Mouse (Mus musculus) intestine, embryonic 15.5 days (tissue): ENCODE measurements around the gene Arl8b. TPM values are rescaled to one million over a fixed set of nuclear protein-coding genes. Genes with fewer than 3 reads are reported as not detected.

Experiments used
- ATAC-seq: fragments of 200-750 bp; cut with Nextera tagmentation; 2 replicates; pipeline ENCODE4 v1.8.0; 2017; ENCODE audit warnings: moderate TSS enrichment, moderate library complexity
- H3K27ac ChIP-seq: fragments of 300-500 bp; sonication (generic); 2 replicates; pipeline ENCODE4 v1.5.1; 2015; ENCODE audit warnings: mild to moderate bottlenecking, inconsistent platforms
- H3K27me3 ChIP-seq: fragments of 300-500 bp; sonication (generic); replicated peaks from 2 replicates; pipeline ENCODE4 v1.6.1; 2015; ENCODE audit warnings: inconsistent platforms
- H3K36me3 ChIP-seq: fragments of 300-500 bp; sonication (generic); 2 replicates; pipeline ENCODE4 v1.6.1; 2015; ENCODE audit warnings: inconsistent platforms
- H3K4me1 ChIP-seq: fragments of 300-500 bp; sonication (generic); replicated peaks from 2 replicates; pipeline ENCODE4 v1.6.1; 2015; ENCODE audit warnings: inconsistent platforms
- H3K4me2 ChIP-seq: fragments of 300-500 bp; sonication (generic); replicated peaks from 2 replicates; pipeline ENCODE4 v1.6.1; 2015; ENCODE audit warnings: mild to moderate bottlenecking, inconsistent platforms
- H3K4me3 ChIP-seq: fragments of 300-500 bp; sonication (generic); replicated peaks from 2 replicates; pipeline ENCODE4 v1.5.1; 2015; ENCODE audit warnings: inconsistent platforms
- H3K9ac ChIP-seq: fragments of 300-500 bp; sonication (generic); 2 replicates; pipeline ENCODE4 v1.6.1; 2015; ENCODE audit warnings: inconsistent platforms
- H3K9me3 ChIP-seq: fragments of 300-500 bp; sonication (generic); 2 replicates; pipeline ENCODE4 v1.6.1; 2016; ENCODE audit warnings: inconsistent platforms
- WGBS: fragments of 180-500 bp; shearing (Covaris S2); methylation state at CpG from one replicate; pipeline ENCODE4 v1.1.7; 2015; 5-methylcytosine and 5-hydroxymethylcytosine counted together
- polyA plus RNA-seq: library from polyadenylated mRNA; unstranded; fragments of >200 nt; fragmentation: Nextera tagmentation; extraction: Ambion mirVana; gene quantifications from 2 replicates; pipeline ENCODE4 v1.2.1, GENCODE M21; 2015

Arl8b gene
- polyA plus RNA-seq = 84.5 and 98.8 TPM in 2 replicates

GRCm38 (mm10) chr6:108782526-108783183, at the start of gene Arl8b:
Arl8b (plus strand) TSS chr6:108783099.
- peak; percentile 91 for ATAC-seq
- no peaks in the 10 kb centered on the region for H3K36me3 ChIP-seq
- H3K4me1 ChIP-seq = peaks cover 11% of the 10 kb centered on the region
- H3K4me2 ChIP-seq = peak within 1 kb of the TSS; percentile 70
- H3K9me3 ChIP-seq = no peaks in the 10 kb centered on the region
- 10% methylated on average over 36 of the region's 36 CpGs for WGBS
- H3K27ac ChIP-seq = peak within 1 kb of the TSS; percentile 80
- peak within 1 kb of the TSS; percentile 95 for H3K4me3 ChIP-seq
- no peaks in the 10 kb centered on the region for H3K27me3 ChIP-seq
- H3K9ac ChIP-seq = peak within 1 kb of the TSS; percentile 89

GRCm38 (mm10) chr6:108735910-108736750, 46.8 kb upstream of the Arl8b start:
- Histone ChIP-seq H3K4me1 (no peaks in the 10 kb centered on the region), H3K27me3 (no peaks in the 10 kb centered on the region), H3K4me3 (no peak overlapping the region), H3K9me3 (no peaks in the 10 kb centered on the region), H3K9ac (no peak overlapping the region), H3K4me2 (no peak overlapping the region), H3K36me3 (no peaks in the 10 kb centered on the region), H3K27ac (no peak overlapping the region)
- WGBS = 48% methylated on average over 9 of the region's 9 CpGs
- peak; percentile 67 for ATAC-seq

GRCm38 (mm10) chr6:108738463-108739203, 44.3 kb upstream of the Arl8b start:
- no peak overlapping the region for H3K4me3 ChIP-seq
- no peak overlapping the region for H3K4me2 ChIP-seq
- ATAC-seq = no peak
- WGBS = 64% methylated on average over 9 of the region's 9 CpGs
- no peaks in the 10 kb centered on the region for H3K4me1 ChIP-seq
- no peak overlapping the region for H3K9ac ChIP-seq
- H3K36me3 ChIP-seq = no peaks in the 10 kb centered on the region
- H3K27me3 ChIP-seq = no peaks in the 10 kb centered on the region
- no peak overlapping the region for H3K27ac ChIP-seq
- H3K9me3 ChIP-seq = no peaks in the 10 kb centered on the region

GRCm38 (mm10) chr6:108740579-108740978, 42.3 kb upstream of the Arl8b start:
- Histone ChIP-seq H3K9me3 (no peaks in the 10 kb centered on the region), H3K27ac (no peak overlapping the region), H3K4me1 (no peaks in the 10 kb centered on the region), H3K4me3 (no peak overlapping the region), H3K27me3 (no peaks in the 10 kb centered on the region), H3K9ac (no peak overlapping the region), H3K4me2 (no peak overlapping the region), H3K36me3 (no peaks in the 10 kb centered on the region)
- no peak for ATAC-seq
- WGBS = 66% methylated on average over 4 of the region's 4 CpGs

GRCm38 (mm10) chr6:108743730-108744129, 39.2 kb upstream of the Arl8b start:
- Histone ChIP-seq H3K4me1 (no peaks in the 10 kb centered on the region), H3K9me3 (no peaks in the 10 kb centered on the region), H3K36me3 (no peaks in the 10 kb centered on the region), H3K4me3 (no peak overlapping the region), H3K4me2 (no peak overlapping the region), H3K9ac (no peak overlapping the region), H3K27ac (no peak overlapping the region), H3K27me3 (no peaks in the 10 kb centered on the region)
- 79% methylated on average over 5 of the region's 5 CpGs for WGBS
- no peak for ATAC-seq

- no peak overlapping the region for H3K4me3 ChIP-seq
- 85% methylated on average over 7 of the region's 7 CpGs for WGBS
- H3K36me3 ChIP-seq = no peaks in the 10 kb centered on the region
- H3K9me3 ChIP-seq = no peaks in the 10 kb centered on the region
- ATAC-seq = no peak
- no peaks in the 10 kb centered on the region for H3K4me1 ChIP-seq
- no peak overlapping the region for H3K4me2 ChIP-seq
- H3K27ac ChIP-seq = no peak overlapping the region
- H3K27me3 ChIP-seq = no peaks in the 10 kb centered on the region
- no peak overlapping the region for H3K9ac ChIP-seq
Measured at GRCm38 (mm10) chr6:108751324-108751723, 31.6 kb upstream of the Arl8b start.

GRCm38 (mm10) chr6:108752395-108752794, 30.5 kb upstream of the Arl8b start:
- Histone ChIP-seq H3K4me1 (no peaks in the 10 kb centered on the region), H3K27ac (no peak overlapping the region), H3K9me3 (no peaks in the 10 kb centered on the region), H3K4me3 (no peak overlapping the region), H3K36me3 (no peaks in the 10 kb centered on the region), H3K9ac (no peak overlapping the region), H3K27me3 (no peaks in the 10 kb centered on the region), H3K4me2 (no peak overlapping the region)
- WGBS = 42% methylated on average over 5 of the region's 5 CpGs
- ATAC-seq = no peak

GRCm38 (mm10) chr6:108753536-108753935, 29.4 kb upstream of the Arl8b start:
- no peaks in the 10 kb centered on the region for H3K27me3 ChIP-seq
- H3K4me2 ChIP-seq = no peak overlapping the region
- no peaks in the 10 kb centered on the region for H3K9me3 ChIP-seq
- no peaks in the 10 kb centered on the region for H3K36me3 ChIP-seq
- no peak overlapping the region for H3K9ac ChIP-seq
- no peak overlapping the region for H3K27ac ChIP-seq
- ATAC-seq = no peak
- H3K4me1 ChIP-seq = no peaks in the 10 kb centered on the region
- no peak overlapping the region for H3K4me3 ChIP-seq
- 80% methylated on average over 1 of the region's 1 CpGs for WGBS

- Histone ChIP-seq H3K4me1 (no peaks in the 10 kb centered on the region), H3K9me3 (no peaks in the 10 kb centered on the region), H3K27ac (no peak overlapping the region), H3K4me2 (no peak overlapping the region), H3K27me3 (no peaks in the 10 kb centered on the region), H3K4me3 (no peak overlapping the region), H3K36me3 (no peaks in the 10 kb centered on the region), H3K9ac (no peak overlapping the region)
- 82% methylated on average over 1 of the region's 1 CpGs for WGBS
- ATAC-seq = no peak
Measured at GRCm38 (mm10) chr6:108754376-108754775, 28.5 kb upstream of the Arl8b start.

GRCm38 (mm10) chr6:108755936-108756335, 27.0 kb upstream of the Arl8b start:
- H3K9me3 ChIP-seq = no peaks in the 10 kb centered on the region
- no peak overlapping the region for H3K4me3 ChIP-seq
- no peaks in the 10 kb centered on the region for H3K4me1 ChIP-seq
- no peak overlapping the region for H3K9ac ChIP-seq
- H3K27me3 ChIP-seq = no peaks in the 10 kb centered on the region
- no peak overlapping the region for H3K27ac ChIP-seq
- WGBS = 88% methylated on average over 7 of the region's 7 CpGs
- no peaks in the 10 kb centered on the region for H3K36me3 ChIP-seq
- no peak for ATAC-seq
- no peak overlapping the region for H3K4me2 ChIP-seq

GRCm38 (mm10) chr6:108758997-108759697, 23.8 kb upstream of the Arl8b start:
- Histone ChIP-seq H3K9ac (no peak overlapping the region), H3K27me3 (no peaks in the 10 kb centered on the region), H3K9me3 (no peaks in the 10 kb centered on the region), H3K27ac (no peak overlapping the region), H3K36me3 (no peaks in the 10 kb centered on the region), H3K4me2 (no peak overlapping the region), H3K4me1 (no peaks in the 10 kb centered on the region), H3K4me3 (no peak overlapping the region)
- no peak for ATAC-seq
- 76% methylated on average over 10 of the region's 10 CpGs for WGBS

- Histone ChIP-seq H3K27ac (no peak overlapping the region), H3K9me3 (no peaks in the 10 kb centered on the region), H3K9ac (no peak overlapping the region), H3K4me1 (no peaks in the 10 kb centered on the region), H3K36me3 (no peaks in the 10 kb centered on the region), H3K4me3 (no peak overlapping the region), H3K4me2 (no peak overlapping the region), H3K27me3 (no peaks in the 10 kb centered on the region)
- whole genome bisulfite sequencing = 68% methylated on average over 5 of the region's 5 CpGs
- no peak for ATAC-seq
Measured at GRCm38 (mm10) chr6:108759698-108760039, 23.2 kb upstream of the Arl8b start.
